Mouse (Mus musculus) lung, postnatal 0 days (tissue): ENCODE data around the gene Gfer.

ENCODE experiments used
- CTCF ChIP-seq: IDR thresholded peaks from 2 replicates; pipeline ENCODE4 v1.5.1; 2016; ENCODE audit warnings: antibody characterized with exemption, mild to moderate bottlenecking
- EP300 ChIP-seq: IDR thresholded peaks from 2 replicates; pipeline ENCODE4 v1.6.1; 2016; ENCODE audit warnings: antibody characterized with exemption, mild to moderate bottlenecking, control low read depth

DNA sequence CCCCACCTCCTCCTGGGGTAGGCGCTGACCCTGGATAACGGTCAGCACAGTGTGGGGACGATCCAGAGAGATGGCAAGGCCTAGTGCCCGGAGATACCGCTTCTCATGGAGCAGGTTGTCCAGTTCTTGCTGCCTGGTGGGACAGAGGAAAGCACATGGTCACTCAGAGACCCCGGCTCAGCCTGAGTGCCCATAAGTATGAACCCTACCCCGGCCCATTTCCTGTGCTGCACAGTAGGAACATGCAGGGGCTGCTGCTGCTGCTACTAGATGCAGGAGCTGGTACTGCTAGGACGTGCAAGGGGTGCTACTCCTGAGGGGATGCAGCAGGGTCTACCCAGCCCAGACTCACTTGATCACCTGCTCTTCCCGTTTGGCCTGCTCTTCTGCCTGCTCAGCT, 5.3 kb upstream of the Gfer start:
- no peak for TF ChIP-seq CTCF
- TF ChIP-seq EP300, result no peak
